Mouse (Mus musculus) thymus, adult 2 months (tissue): ENCODE measurements around the gene Fam20c.

ENCODE experiments used
- CTCF ChIP-seq: fragments of 200-500 bp; IDR thresholded peaks from 2 replicates; pipeline ENCODE4 v1.5.1; 2012; ENCODE audit warnings: mild to moderate bottlenecking, control low read depth, low read length, moderate library complexity, borderline replicate concordance; ENCODE audit not compliant: control insufficient read depth, poor library complexity, insufficient read depth; ENCODE audit errors: extremely low read depth
- POLR2A ChIP-seq: fragments of 200-500 bp; IDR thresholded peaks from 2 replicates; pipeline ENCODE4 v1.6.1; 2012; ENCODE audit warnings: mild to moderate bottlenecking, low read length, control low read depth, moderate library complexity; ENCODE audit not compliant: control insufficient read depth, poor library complexity, insufficient read depth; ENCODE audit errors: extremely low read depth

- TF ChIP-seq CTCF = no peak
- TF ChIP-seq POLR2A = no peak
These were observed 33.8 kb upstream of the Fam20c start for GRCm38 (mm10) chr5:138720329-138721190.
